Mouse (Mus musculus): ENCODE measurements at regions not wholly inside any gene's neighbourhood (a gene's known extent, or its start where the extent isn't known, plus 50 kb on each side); places are given as distances from the start of the nearest gene placed in this dataset.

DNA sequence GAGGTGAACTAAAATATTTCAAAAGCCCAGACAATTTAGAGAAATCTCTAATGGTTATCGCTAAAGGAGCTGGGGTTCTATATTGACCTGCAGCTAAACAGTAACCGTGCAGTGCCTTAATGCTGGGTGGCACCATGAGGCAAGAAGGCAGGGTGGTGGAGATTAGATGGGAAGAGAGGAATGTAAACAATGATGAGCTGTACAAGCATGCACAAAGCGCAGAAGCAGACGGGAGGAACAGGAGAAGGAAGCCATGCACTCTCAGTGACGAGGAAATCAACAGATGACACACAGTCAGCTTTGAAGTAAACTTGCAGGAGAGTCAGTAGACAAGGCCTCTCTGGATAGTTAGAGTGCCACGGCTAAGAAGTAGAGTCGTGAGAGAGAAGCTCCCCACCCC is 69.1 kb upstream of the Pgrmc2 start:
- DNase-seq (ENCODE audit: low spot score), result no peak

DNA sequence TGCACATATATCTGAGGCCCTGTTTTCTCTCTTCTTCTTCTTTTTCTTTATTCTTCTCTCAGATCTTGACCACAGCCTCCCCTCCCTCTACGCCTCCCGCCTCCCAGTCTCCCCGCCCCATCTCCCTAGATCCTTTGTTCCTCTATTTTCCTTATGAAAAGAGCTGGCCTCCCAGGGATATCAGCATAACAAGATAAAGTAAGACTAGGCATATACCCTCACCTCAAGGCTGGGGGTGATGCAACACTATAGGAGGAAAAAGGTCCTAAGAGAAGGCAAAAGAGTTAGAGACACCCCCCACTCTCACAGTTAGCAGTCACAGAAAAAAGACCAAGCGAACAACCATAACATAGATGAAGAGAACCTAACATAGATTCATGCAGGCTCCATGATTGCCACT is 57.5 kb upstream of the Pgrmc2 start:
- Histone ChIP-seq H3K4me1 (ENCODE audit: control insufficient read depth, insufficient read depth, low read length) (no peaks in the 10 kb centered on the region), H3K9me3 (ENCODE audit: control insufficient read depth, low read length) (no peaks in the 10 kb centered on the region), H3K4me3 (ENCODE audit: low read depth, low read length) (no peak overlapping the region), H3K27me3 (ENCODE audit: control insufficient read depth, insufficient read depth, low read length) (no peaks in the 10 kb centered on the region), H3K9ac (ENCODE audit: low read length) (no peak overlapping the region), H3K36me3 (ENCODE audit: control insufficient read depth, insufficient read depth, low read length) (no peaks in the 10 kb centered on the region), H3K27ac (ENCODE audit: low read depth, low read length) (no peak overlapping the region), H3K4me2 (ENCODE audit: low read depth) (no peak overlapping the region)
- DNase-seq (ENCODE audit: low spot score), result no peak
- 94% methylated on average over 4 of the region's 4 CpGs for WGBS
- ATAC-seq (ENCODE audit: insufficient read depth, low FRiP score, low TSS enrichment), result no peak

More for the DNA sequence above, 69.1 kb upstream of the Pgrmc2 start:
- Histone ChIP-seq H3K4me1 (ENCODE audit: control insufficient read depth, insufficient read depth, low read length) (no peaks in the 10 kb centered on the region), H3K4me3 (ENCODE audit: low read depth, low read length) (no peak overlapping the region), H3K27me3 (ENCODE audit: control insufficient read depth, insufficient read depth, low read length) (no peaks in the 10 kb centered on the region), H3K9ac (ENCODE audit: low read length) (no peak overlapping the region), H3K4me2 (ENCODE audit: low read depth) (no peak overlapping the region), H3K27ac (ENCODE audit: low read depth, low read length) (no peak overlapping the region), H3K36me3 (ENCODE audit: control insufficient read depth, insufficient read depth, low read length) (no peaks in the 10 kb centered on the region), H3K9me3 (ENCODE audit: control insufficient read depth, low read length) (no peaks in the 10 kb centered on the region)
- 83% methylated on average over 7 of the region's 7 CpGs for WGBS
- no peak for ATAC-seq (ENCODE audit: insufficient read depth, low FRiP score, low TSS enrichment)

DNA sequence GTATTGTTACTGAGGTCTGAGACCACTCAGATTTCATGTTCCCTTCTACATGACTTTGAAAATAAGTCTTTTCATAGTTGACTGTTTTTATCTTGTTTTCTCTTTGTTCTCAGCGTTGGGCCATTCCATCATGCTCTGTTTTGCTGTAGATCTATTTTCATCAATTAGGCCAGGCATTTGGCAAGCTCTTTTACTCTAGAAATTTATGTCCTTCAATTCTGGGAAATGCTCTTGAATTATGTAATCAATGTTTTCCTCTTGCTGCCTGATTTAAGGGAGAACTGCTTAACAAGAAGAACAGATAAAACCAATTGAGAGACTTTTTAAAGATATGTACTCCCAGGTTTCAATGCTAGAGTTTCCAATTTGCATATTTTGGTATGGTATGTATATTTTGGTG is 55.1 kb upstream of the Pgrmc2 start:
- Histone ChIP-seq H3K9me3 (ENCODE audit: control insufficient read depth, low read length) (no peaks in the 10 kb centered on the region), H3K9ac (ENCODE audit: low read length) (no peak overlapping the region), H3K27ac (ENCODE audit: low read depth, low read length) (no peak overlapping the region), H3K27me3 (ENCODE audit: control insufficient read depth, insufficient read depth, low read length) (no peaks in the 10 kb centered on the region), H3K4me2 (ENCODE audit: low read depth) (no peak overlapping the region), H3K4me3 (ENCODE audit: low read depth, low read length) (no peak overlapping the region), H3K36me3 (ENCODE audit: control insufficient read depth, insufficient read depth, low read length) (no peaks in the 10 kb centered on the region), H3K4me1 (ENCODE audit: control insufficient read depth, insufficient read depth, low read length) (no peaks in the 10 kb centered on the region)
- no peak for DNase-seq (ENCODE audit: low spot score)
- no peak for ATAC-seq (ENCODE audit: insufficient read depth, low FRiP score, low TSS enrichment)
- 93% methylated on average over 1 of the region's 1 CpGs for WGBS

DNA sequence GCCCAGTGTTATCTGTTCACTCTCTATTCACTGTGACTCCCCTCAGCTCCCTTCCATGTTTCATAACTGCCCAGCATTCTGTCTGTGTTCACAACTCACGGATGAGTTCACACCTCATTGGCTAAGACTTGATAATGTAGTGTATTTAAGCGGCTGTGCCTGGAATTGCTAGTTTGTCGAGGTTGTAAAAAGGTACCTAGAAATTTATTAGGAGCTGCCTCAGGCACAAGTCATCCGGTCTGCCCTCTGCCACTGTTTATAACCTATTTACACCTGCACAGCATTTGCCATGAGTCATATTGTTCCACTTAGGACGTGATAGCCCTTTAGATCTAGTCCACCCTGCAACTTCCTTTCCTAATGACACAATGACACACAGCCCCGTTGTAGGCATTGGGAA is 50.0 kb upstream of the Pgrmc2 start:
- no peak for DNase-seq (ENCODE audit: low spot score)
- WGBS, result 72% methylated on average over 6 of the region's 6 CpGs

More for the DNA sequence above, 50.0 kb upstream of the Pgrmc2 start:
- Histone ChIP-seq H3K9ac (ENCODE audit: low read length) (no peak overlapping the region), H3K9me3 (ENCODE audit: control insufficient read depth, low read length) (no peaks in the 10 kb centered on the region), H3K27me3 (ENCODE audit: control insufficient read depth, insufficient read depth, low read length) (no peaks in the 10 kb centered on the region), H3K36me3 (ENCODE audit: control insufficient read depth, insufficient read depth, low read length) (no peaks in the 10 kb centered on the region), H3K4me3 (ENCODE audit: low read depth, low read length) (no peak overlapping the region), H3K4me2 (ENCODE audit: low read depth) (no peak overlapping the region), H3K4me1 (ENCODE audit: control insufficient read depth, insufficient read depth, low read length) (no peaks in the 10 kb centered on the region), H3K27ac (ENCODE audit: low read depth, low read length) (no peak overlapping the region)
- ATAC-seq (ENCODE audit: insufficient read depth, low FRiP score, low TSS enrichment), result no peak

Measured in neural tube, embryonic 11.5 days (tissue).